Mouse (Mus musculus): ENCODE measurements at regions not wholly inside any gene's neighbourhood (a gene's known extent, or its start where the extent isn't known, plus 50 kb on each side); places are given as distances from the start of the nearest gene placed in this dataset.
"Not testable (repeated sequence)": the region's sequence is repeated elsewhere in the genome, so short reads cannot be mapped to it uniquely, and the experiment has no call there.

GRCm38 (mm10) chr17:85859926-85860707 lies 172.0 kb upstream of the Six2 start:
- intact Hi-C loops (cut with DNase I) = no loop called here
- DNase-seq = no peak
- WGBS = 82% methylated on average over 15 of the region's 15 CpGs

DNA sequence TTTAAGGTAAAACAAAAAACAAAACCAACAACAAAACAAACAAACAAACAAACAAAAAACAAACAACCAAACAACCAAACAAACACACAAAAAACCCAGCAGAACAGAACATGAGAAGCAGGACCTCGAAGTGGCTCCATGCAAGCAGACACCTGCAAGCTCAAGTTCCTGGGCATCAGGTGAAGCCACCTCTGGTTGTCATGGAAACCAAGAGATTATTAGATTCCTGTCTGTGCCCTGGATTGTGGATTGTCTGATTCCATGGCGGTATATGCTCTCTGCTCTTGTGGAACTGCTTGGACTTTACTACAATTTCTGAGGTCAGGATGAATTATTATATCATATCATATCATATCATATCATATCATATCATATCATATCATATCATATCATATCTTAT lies 170.4 kb upstream of the Six2 start:
- WGBS = 85% methylated on average over 2 of the region's 2 CpGs
- no peaks in the 10 kb centered on the region for H3K27me3 ChIP-seq (ENCODE audit: control insufficient read depth, insufficient read depth, low read length)
- H3K27ac ChIP-seq = no peak overlapping the region
- intact Hi-C loops (cut with DNase I) = no loop called here
- H3K4me3 ChIP-seq = no peak overlapping the region
- TF ChIP-seq CTCF (IDR thresholded peaks at IDR 0.05) = no peak
- TF ChIP-seq EP300 (IDR thresholded peaks at IDR 0.05; ENCODE audit: insufficient read depth, low read depth, low read length) = no peak
- no peak for TF ChIP-seq POLR2A (IDR thresholded peaks at IDR 0.05; ENCODE audit: insufficient read depth, low read depth, low read length)
- H3K79me2 ChIP-seq (replicated peaks; ENCODE audit: control insufficient read depth, insufficient read depth, low read length) = no peaks in the 10 kb centered on the region
- no peak for DNase-seq
- no peak overlapping the region for H3K9ac ChIP-seq (ENCODE audit: low read depth, low read length)
- no peaks in the 10 kb centered on the region for H3K36me3 ChIP-seq (ENCODE audit: control insufficient read depth, insufficient read depth, low read length)
- H3K4me1 ChIP-seq (ENCODE audit: control insufficient read depth, insufficient read depth, low read length) = no peaks in the 10 kb centered on the region; the same call in 1 of the 2 replicates

More at GRCm38 (mm10) chr17:85859926-85860707, 172.0 kb upstream of the Six2 start:
- no peaks in the 10 kb centered on the region for H3K79me2 ChIP-seq (replicated peaks; ENCODE audit: control insufficient read depth, insufficient read depth, low read length)
- H3K27ac ChIP-seq = no peak overlapping the region
- H3K4me1 ChIP-seq (ENCODE audit: control insufficient read depth, insufficient read depth, low read length) = no peaks in the 10 kb centered on the region; the same call in 1 of the 2 replicates
- no peaks in the 10 kb centered on the region for H3K36me3 ChIP-seq (ENCODE audit: control insufficient read depth, insufficient read depth, low read length)
- no peak overlapping the region for H3K9ac ChIP-seq (ENCODE audit: low read depth, low read length)
- H3K27me3 ChIP-seq (ENCODE audit: control insufficient read depth, insufficient read depth, low read length) = no peaks in the 10 kb centered on the region
- no peak overlapping the region for H3K4me3 ChIP-seq
- TF ChIP-seq CTCF (IDR thresholded peaks at IDR 0.05) (no peak), EP300 (IDR thresholded peaks at IDR 0.05; ENCODE audit: insufficient read depth, low read depth, low read length) (no peak), POLR2A (IDR thresholded peaks at IDR 0.05; ENCODE audit: insufficient read depth, low read depth, low read length) (no peak)

- intact Hi-C loops (cut with DNase I) = no loop called here
- Histone ChIP-seq H3K9ac (ENCODE audit: low read depth, low read length) (no peak overlapping the region), H3K36me3 (ENCODE audit: control insufficient read depth, insufficient read depth, low read length) (no peaks in the 10 kb centered on the region), H3K4me3 (no peak overlapping the region), H3K79me2 (replicated peaks; ENCODE audit: control insufficient read depth, insufficient read depth, low read length) (no peaks in the 10 kb centered on the region), H3K27ac (no peak overlapping the region), H3K4me1 (ENCODE audit: control insufficient read depth, insufficient read depth, low read length) (no peaks in the 10 kb centered on the region; the same call in 1 of the 2 replicates), H3K27me3 (ENCODE audit: control insufficient read depth, insufficient read depth, low read length) (no peaks in the 10 kb centered on the region)
- TF ChIP-seq POLR2A (IDR thresholded peaks at IDR 0.05; ENCODE audit: insufficient read depth, low read depth, low read length) = no peak
- TF ChIP-seq CTCF (IDR thresholded peaks at IDR 0.05) = no peak
- TF ChIP-seq EP300 (IDR thresholded peaks at IDR 0.05; ENCODE audit: insufficient read depth, low read depth, low read length) = no peak
- peak; percentile 26 to 27 for DNase-seq
- 47% methylated on average over 22 of the region's 22 CpGs for WGBS
Measured at GRCm38 (mm10) chr17:85857705-85858472, 169.8 kb upstream of the Six2 start.

DNA sequence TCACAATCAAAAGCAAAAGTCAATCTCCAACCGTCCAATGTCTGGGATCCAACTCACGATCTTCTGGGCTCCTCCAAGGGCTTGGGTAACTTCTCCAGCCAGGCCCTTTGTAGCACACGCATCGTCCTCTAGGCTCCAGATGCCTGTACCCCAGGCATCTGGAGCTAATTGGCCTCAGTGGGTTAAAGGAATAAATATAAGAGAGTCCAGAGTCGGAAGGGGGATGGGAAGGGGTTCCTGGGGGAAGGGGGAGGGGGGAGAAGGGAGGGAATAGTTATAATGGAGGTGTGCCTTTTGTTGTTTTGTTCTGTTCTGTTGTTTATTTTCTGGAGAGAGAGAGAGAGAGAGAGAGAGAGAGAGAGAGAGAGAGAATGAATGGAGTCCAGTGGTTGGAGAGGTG lies 168.8 kb upstream of the Six2 start:
- 52% methylated on average over 4 of the region's 5 CpGs for WGBS
- H3K79me2 ChIP-seq (replicated peaks; ENCODE audit: control insufficient read depth, insufficient read depth, low read length); DNase-seq; H3K27me3 ChIP-seq (ENCODE audit: control insufficient read depth, insufficient read depth, low read length); H3K4me3 ChIP-seq; H3K4me1 ChIP-seq (ENCODE audit: control insufficient read depth, insufficient read depth, low read length); H3K36me3 ChIP-seq (ENCODE audit: control insufficient read depth, insufficient read depth, low read length); H3K27ac ChIP-seq; H3K9ac ChIP-seq (ENCODE audit: low read depth, low read length); intact Hi-C loops (cut with DNase I): not testable (repeated sequence)

DNA sequence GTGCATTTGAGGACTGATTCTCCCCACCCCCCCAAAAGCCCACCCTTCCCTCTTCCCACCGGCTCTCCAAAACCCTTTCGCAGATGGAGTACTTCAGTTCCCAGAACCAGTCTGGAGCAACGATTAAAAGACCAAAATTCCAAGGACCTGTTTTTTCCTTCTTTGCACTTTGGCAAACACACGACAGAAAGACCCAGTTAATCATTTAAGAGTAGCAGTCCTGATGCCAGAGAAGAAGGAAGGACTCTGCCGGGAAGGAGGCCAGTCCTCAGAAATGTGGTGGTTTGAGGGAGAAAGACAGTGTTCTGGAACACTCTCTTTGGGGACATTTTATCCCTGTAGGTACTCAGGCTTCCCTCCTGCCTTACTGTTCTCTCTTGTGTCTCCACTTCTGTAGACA lies 165.1 kb upstream of the Six2 start:
- Histone ChIP-seq H3K36me3 (ENCODE audit: control insufficient read depth, insufficient read depth, low read length) (no peaks in the 10 kb centered on the region), H3K4me1 (ENCODE audit: control insufficient read depth, insufficient read depth, low read length) (no peaks in the 10 kb centered on the region), H3K79me2 (replicated peaks; ENCODE audit: control insufficient read depth, insufficient read depth, low read length) (no peaks in the 10 kb centered on the region), H3K9ac (ENCODE audit: low read depth, low read length) (no peak overlapping the region), H3K27me3 (ENCODE audit: control insufficient read depth, insufficient read depth, low read length) (no peaks in the 10 kb centered on the region), H3K27ac (no peak overlapping the region), H3K4me3 (no peak overlapping the region)
- intact Hi-C loops (cut with DNase I) = no loop called here
- 69% methylated on average over 5 of the region's 5 CpGs for WGBS
- no peak for DNase-seq
- no peak for TF ChIP-seq CTCF (IDR thresholded peaks at IDR 0.05)

- WGBS = 90% methylated on average over 3 of the region's 3 CpGs
- no peak for TF ChIP-seq EP300 (IDR thresholded peaks at IDR 0.05; ENCODE audit: insufficient read depth, low read depth, low read length)
- TF ChIP-seq CTCF (IDR thresholded peaks at IDR 0.05) = no peak
- TF ChIP-seq POLR2A (IDR thresholded peaks at IDR 0.05; ENCODE audit: insufficient read depth, low read depth, low read length) = no peak
- Histone ChIP-seq H3K4me1 (ENCODE audit: control insufficient read depth, insufficient read depth, low read length) (no peaks in the 10 kb centered on the region), H3K27me3 (ENCODE audit: control insufficient read depth, insufficient read depth, low read length) (no peaks in the 10 kb centered on the region), H3K79me2 (replicated peaks; ENCODE audit: control insufficient read depth, insufficient read depth, low read length) (no peaks in the 10 kb centered on the region), H3K4me3 (no peak overlapping the region), H3K27ac (no peak overlapping the region), H3K9ac (ENCODE audit: low read depth, low read length) (no peak overlapping the region), H3K36me3 (ENCODE audit: control insufficient read depth, insufficient read depth, low read length) (no peaks in the 10 kb centered on the region)
- intact Hi-C loops (cut with DNase I) = no loop called here
- no peak for DNase-seq
Measured at GRCm38 (mm10) chr17:85848526-85848925, 160.5 kb upstream of the Six2 start.
